Mouse (Mus musculus): ENCODE measurements around the gene Mkks.

- TF ChIP-seq POLR2A (IDR thresholded peaks at IDR 0.05; ENCODE audit: insufficient read depth, low read length): no peak
- TF ChIP-seq CTCF (IDR thresholded peaks at IDR 0.05; ENCODE audit: low read depth, low read length): no peak
- no peak for TF ChIP-seq EP300 (IDR thresholded peaks at IDR 0.05; ENCODE audit: insufficient read depth, low read depth, low read length)
Observed at GRCm38 (mm10) chr2:136885579-136885978, 5.6 kb downstream of the Mkks start, which contains the start of gene AL731706.2.
